Mouse (Mus musculus): ENCODE data around the gene Aimp1. TPM values are rescaled to one million over a fixed set of nuclear protein-coding genes. Genes with fewer than 3 reads are reported as not detected.

Aimp1 gene
- 102 TPM for polyA plus RNA-seq (2015; fragmentation: Illumina TruSeq; extraction: RNeasy Lipid Tissue Mini Kit (QIAGEN cat#74804); ENCODE audit: low read depth, low replicate concordance)

DNA sequence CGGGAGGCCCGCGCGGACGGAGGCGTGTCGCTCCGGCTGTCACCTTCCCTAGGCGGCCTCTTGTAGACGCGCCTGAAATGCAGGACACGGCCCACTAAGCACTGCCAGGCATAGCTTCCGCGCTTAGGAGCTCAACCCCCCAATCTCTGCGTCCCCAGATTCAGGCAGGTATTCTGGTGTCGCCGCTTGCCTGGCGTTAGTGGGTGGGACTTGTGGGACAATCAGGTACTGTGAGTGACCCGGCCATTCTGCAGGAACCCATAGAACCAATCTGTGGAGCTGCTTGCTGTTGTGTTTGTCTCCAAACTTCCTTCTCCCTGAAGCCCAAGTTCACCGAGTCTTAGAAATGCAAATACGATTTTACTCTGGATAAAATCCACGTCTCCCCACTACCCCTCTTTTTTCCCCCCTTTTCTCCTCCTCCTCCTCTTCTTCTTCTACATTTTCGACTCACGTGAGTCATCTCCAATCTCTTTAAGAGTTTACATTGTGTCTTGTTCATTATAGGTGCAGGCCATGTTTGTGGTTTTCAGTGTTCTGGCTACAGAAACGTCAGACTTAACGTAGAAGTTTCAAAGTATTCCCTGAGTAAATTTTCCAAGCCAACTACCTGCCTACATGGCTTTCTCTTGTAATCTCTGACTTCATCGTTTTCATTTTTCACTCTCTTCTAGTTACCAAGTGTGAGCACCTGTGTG lies at the start of gene Aimp1:
Aimp1 (minus strand) TSS at position 140 of the 698 bp plus-strand sequence.

DNA sequence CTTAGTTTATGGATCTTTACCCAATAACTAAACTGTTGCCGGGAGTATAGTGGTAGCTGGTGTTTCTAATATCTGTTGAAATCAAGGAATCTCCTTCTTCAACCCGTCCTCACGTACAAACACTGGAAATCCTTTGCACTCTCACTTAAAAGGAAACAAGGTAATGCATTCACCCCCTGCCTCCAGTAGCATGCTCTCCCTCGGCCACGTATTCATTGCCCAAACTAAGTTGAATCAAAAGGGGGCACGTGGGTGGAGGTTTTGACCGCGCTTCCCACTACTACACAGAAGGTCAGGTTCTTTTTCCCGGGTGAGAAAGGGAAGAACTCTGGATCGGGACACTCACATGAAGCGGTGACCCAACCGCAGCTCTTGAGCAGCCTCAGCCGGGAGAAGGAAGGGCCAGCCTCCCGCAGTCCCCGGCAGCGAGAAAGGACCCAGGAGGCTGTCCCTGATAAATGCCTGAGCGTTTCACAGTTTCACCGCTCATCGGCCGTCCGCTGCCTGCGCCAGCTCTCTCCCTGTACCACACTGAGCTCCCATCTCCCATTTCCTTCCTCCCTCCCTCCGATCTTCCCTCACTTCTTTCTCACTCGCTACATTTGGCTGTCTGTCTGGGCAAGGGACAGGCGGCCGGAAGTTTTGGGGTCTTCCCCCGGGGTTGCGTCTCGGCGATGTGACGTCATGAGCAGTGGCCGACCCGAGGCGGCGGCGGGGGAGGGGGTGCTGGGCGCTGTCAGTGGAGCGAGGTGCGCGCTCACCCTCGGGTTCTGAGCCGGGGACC lies 531 bp downstream of the Aimp1 start, which contains the start of gene Tbck:
Tbck (plus strand) TSS at position 698 of the 784 bp plus-strand sequence.

DNA sequence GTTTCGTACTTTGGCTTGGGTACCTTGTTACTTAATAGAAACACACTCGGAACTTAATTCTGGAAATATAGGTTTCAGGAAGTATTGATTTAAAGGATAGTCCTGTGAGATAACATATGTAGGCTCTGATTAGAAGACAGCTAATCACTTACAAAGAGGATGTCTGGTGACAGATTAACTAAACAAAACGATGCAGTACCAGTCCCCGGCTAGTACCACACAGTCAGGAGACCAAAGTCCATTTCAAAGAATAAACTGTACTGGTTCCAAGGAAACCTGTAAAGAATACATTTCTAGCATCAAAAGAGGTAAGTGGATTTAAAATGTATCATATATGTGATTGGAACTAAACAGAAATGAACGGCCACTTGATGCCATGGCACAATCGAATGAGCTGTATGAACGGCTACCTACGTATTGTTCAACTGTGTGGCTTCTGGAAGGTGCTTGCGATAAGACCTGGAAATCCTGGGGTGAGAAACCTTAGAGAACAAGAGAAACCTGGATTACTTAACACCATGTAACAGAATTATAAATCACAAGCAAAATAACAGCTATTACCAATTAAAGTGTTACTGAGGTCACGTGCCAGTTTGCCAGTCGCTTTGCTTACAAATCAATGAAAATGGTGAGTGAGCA lies 54.5 kb downstream of the Aimp1 start, which contains the start of gene Gimd1:
Gimd1 (plus strand) TSS at position 220 of the 639 bp plus-strand sequence.

Other genes with a start within 250 kb of the Aimp1 start
- gene Gimd1, start 54.5 kb downstream of the Aimp1 start, polyA plus RNA-seq (2015; fragmentation: Illumina TruSeq; extraction: RNeasy Lipid Tissue Mini Kit (QIAGEN cat#74804); ENCODE audit: low read depth, low replicate concordance) = not detected
- gene Tbck, start 226 bp downstream of the Aimp1 start, polyA plus RNA-seq (2015; fragmentation: Illumina TruSeq; extraction: RNeasy Lipid Tissue Mini Kit (QIAGEN cat#74804); ENCODE audit: low read depth, low replicate concordance) = 10.8 TPM

All from brain, adult 10 weeks (tissue).